Mouse (Mus musculus) naive thymus-derived CD4-positive, alpha-beta T cell, adult 2 months (primary cell): ENCODE data around the gene St3gal5.
A peak's percentile ranks its signal among the peaks of the same experiment; 100 is the strongest.
"Not testable (repeated sequence)": the region's sequence is repeated elsewhere in the genome, so short reads cannot be mapped to it uniquely, and the experiment has no call there.

Source experiments
- DNase-seq: peaks from one replicate; pipeline ENCODE4 v3.0.0-alpha.2; 2011; ENCODE audit warnings: low read depth

Gene St3gal5

GRCm38 (mm10) chr6:72097181-72097995 lies at the start of gene St3gal5:
TSS of gene St3gal5 (plus strand) at chr6:72097592.
- peak; percentile 83 for DNase-seq

GRCm38 (mm10) chr6:72048643-72049042 lies 48.7 kb upstream of the St3gal5 start:
- no peak for DNase-seq

GRCm38 (mm10) chr6:72049941-72050340 lies 47.5 kb upstream of the St3gal5 start:
- no peak for DNase-seq

GRCm38 (mm10) chr6:72050827-72051226 lies 46.6 kb upstream of the St3gal5 start:
- DNase-seq = no peak

GRCm38 (mm10) chr6:72051247-72051646 lies 46.1 kb upstream of the St3gal5 start:
- no peak for DNase-seq

GRCm38 (mm10) chr6:72051757-72052156 lies 45.6 kb upstream of the St3gal5 start:
- DNase-seq = no peak

- DNase-seq = no peak
Measured at GRCm38 (mm10) chr6:72056548-72056947, 40.8 kb upstream of the St3gal5 start.

GRCm38 (mm10) chr6:72058398-72058889 lies 38.9 kb upstream of the St3gal5 start:
- no peak for DNase-seq

GRCm38 (mm10) chr6:72060677-72061076 lies 36.7 kb upstream of the St3gal5 start:
- not testable (repeated sequence) for DNase-seq

- no peak for DNase-seq
Measured at GRCm38 (mm10) chr6:72063718-72064117, 33.7 kb upstream of the St3gal5 start.

- no peak for DNase-seq
Measured at GRCm38 (mm10) chr6:72065988-72066387, 31.4 kb upstream of the St3gal5 start.

GRCm38 (mm10) chr6:72068436-72068835 lies 29.0 kb upstream of the St3gal5 start:
- no peak for DNase-seq

GRCm38 (mm10) chr6:72071281-72071870 lies 26.0 kb upstream of the St3gal5 start:
- no peak for DNase-seq

- DNase-seq = no peak
Measured at GRCm38 (mm10) chr6:72073781-72074180, 23.6 kb upstream of the St3gal5 start.

- no peak for DNase-seq
Measured at GRCm38 (mm10) chr6:72076512-72076911, 20.9 kb upstream of the St3gal5 start.

- no peak for DNase-seq
Measured at GRCm38 (mm10) chr6:72078178-72078577, 19.2 kb upstream of the St3gal5 start.

- DNase-seq = no peak
Measured at GRCm38 (mm10) chr6:72081318-72082024, 15.9 kb upstream of the St3gal5 start.

- no peak for DNase-seq
Measured at GRCm38 (mm10) chr6:72087402-72087801, 10.0 kb upstream of the St3gal5 start.

- DNase-seq = no peak
Measured at GRCm38 (mm10) chr6:72089865-72090264, 7.5 kb upstream of the St3gal5 start.

GRCm38 (mm10) chr6:72091007-72091406 lies 6.4 kb upstream of the St3gal5 start:
- peak; percentile 21 for DNase-seq

- no peak for DNase-seq
Measured at GRCm38 (mm10) chr6:72093121-72093520, 4.3 kb upstream of the St3gal5 start.

GRCm38 (mm10) chr6:72096217-72096616 lies 1.2 kb upstream of the St3gal5 start:
- peak; percentile 29 for DNase-seq

GRCm38 (mm10) chr6:72096669-72097068 lies 723 bp upstream of the St3gal5 start:
- DNase-seq = no peak
